Mouse (Mus musculus) intestine, embryonic 16.5 days (tissue): Measurements from ENCODE around the gene Cdh4. TPM values are rescaled to one million over a fixed set of nuclear protein-coding genes. Genes with fewer than 3 reads are reported as not detected.

ENCODE experiments used
- ATAC-seq: fragments of 200-750 bp; cut with Nextera tagmentation; 2 replicates; pipeline ENCODE4 v1.8.0; 2017; ENCODE audit warnings: moderate TSS enrichment, moderate library complexity
- H3K27ac ChIP-seq: fragments of 300-500 bp; sonication (generic); 2 replicates; pipeline ENCODE4 v1.5.1; 2014; ENCODE audit warnings: mild to moderate bottlenecking, low read length
- H3K27me3 ChIP-seq: fragments of 300-500 bp; sonication (generic); replicated peaks from 2 replicates; pipeline ENCODE4 v1.6.1; 2014; ENCODE audit warnings: low read length, control low read depth, mixed read lengths; ENCODE audit not compliant: control insufficient read depth, insufficient read depth
- H3K36me3 ChIP-seq: fragments of 300-500 bp; sonication (generic); 2 replicates; pipeline ENCODE4 v1.6.1; 2014; ENCODE audit warnings: low read length, control low read depth; ENCODE audit not compliant: control insufficient read depth, insufficient read depth
- H3K4me1 ChIP-seq: fragments of 300-500 bp; sonication (generic); 2 replicates; pipeline ENCODE4 v1.6.1; 2014; ENCODE audit warnings: low read length, control low read depth, mixed read lengths; ENCODE audit not compliant: control insufficient read depth, insufficient read depth
- H3K4me2 ChIP-seq: fragments of 300-500 bp; sonication (generic); 2 replicates; pipeline ENCODE4 v1.6.1; 2014; ENCODE audit warnings: low read depth, low read length, control low read depth
- H3K4me3 ChIP-seq: fragments of 300-500 bp; sonication (generic); 2 replicates; pipeline ENCODE4 v1.5.1; 2014; ENCODE audit warnings: mild to moderate bottlenecking, low read length
- H3K9ac ChIP-seq: fragments of 300-500 bp; sonication (generic); 2 replicates; pipeline ENCODE4 v1.6.1; 2014; ENCODE audit warnings: low read depth, low read length
- H3K9me3 ChIP-seq: fragments of 300-500 bp; sonication (generic); 2 replicates; pipeline ENCODE4 v1.6.1; 2016; ENCODE audit warnings: low read length, control low read depth; ENCODE audit not compliant: control insufficient read depth
- WGBS: fragments of 180-500 bp; shearing (Covaris S2); extraction: QIAGEN DNeasy Blood & Tissue Kit; methylation state at CpG from one replicate; pipeline ENCODE4 v1.1.7; 2014; 5-methylcytosine and 5-hydroxymethylcytosine counted together
- polyA plus RNA-seq: library from polyadenylated mRNA; unstranded; fragments of >200 nt; fragmentation: Nextera tagmentation; extraction: Ambion mirVana; gene quantifications from 2 replicates; pipeline ENCODE4 v1.2.1, GENCODE M21; 2015

The Cdh4 gene
- polyA plus RNA-seq, 1 experiment from 2014 or later, result 2.2 TPM

DNA sequence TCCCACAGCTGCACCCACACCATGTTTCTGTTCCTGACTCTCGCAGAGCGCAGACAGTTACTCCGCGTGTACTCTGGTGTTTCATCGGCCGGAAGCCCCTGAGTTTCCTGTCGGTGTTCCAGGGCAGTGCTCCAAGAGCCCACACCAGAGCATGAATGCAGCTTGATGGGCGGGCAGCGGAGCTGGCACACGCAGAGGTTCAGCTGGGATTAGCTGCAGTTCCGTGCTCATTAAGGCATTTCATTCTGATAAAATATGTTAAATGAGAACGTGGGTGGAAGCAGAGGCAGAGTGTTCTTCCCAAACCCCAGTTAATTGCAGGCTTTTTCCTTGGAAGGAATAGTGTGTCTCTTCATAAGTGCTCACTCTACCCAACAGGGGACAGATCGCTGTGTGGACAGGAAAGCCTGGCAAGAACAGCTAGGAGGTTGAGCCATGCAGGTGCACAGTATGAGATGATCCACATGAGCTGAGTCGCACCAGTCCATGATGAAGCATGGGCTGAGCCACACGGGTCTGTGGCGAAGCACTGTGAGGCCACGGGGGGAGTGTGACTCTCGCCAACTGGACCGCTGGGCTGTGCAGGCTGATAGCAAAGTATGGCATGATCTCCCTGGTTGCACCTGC lies 357.8 kb downstream of the Cdh4 start:
- H3K4me1 ChIP-seq, result no peaks in the 10 kb centered on the region
- H3K27me3 ChIP-seq, result no peaks in the 10 kb centered on the region
- H3K4me2 ChIP-seq, result no peak overlapping the region
- no peak overlapping the region for H3K27ac ChIP-seq
- no peaks in the 10 kb centered on the region for H3K9me3 ChIP-seq
- WGBS, result 81% methylated on average over 19 of the region's 19 CpGs
- H3K4me3 ChIP-seq, result no peak overlapping the region
- no peak overlapping the region for H3K9ac ChIP-seq
- ATAC-seq, result no peak
- H3K36me3 ChIP-seq, result no peaks in the 10 kb centered on the region

DNA sequence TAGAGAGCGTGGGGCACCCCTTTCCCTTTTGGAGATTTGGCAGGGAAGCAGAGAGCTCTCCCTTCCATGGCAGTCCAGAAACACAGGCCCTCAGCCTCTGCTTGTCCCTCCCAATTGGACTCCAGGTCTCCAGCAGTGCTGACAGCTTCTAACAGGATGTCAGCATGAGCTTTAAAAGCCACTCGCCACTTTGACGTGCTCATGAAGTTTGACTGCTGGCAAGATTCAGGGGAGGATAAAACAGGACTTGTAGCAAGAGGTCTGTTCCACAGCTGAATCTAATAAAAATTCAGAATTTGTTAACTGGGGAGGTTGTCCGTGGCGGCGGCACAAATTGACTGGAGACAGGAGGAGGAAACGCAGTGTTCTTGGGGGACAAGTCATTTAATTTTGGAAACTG lies 358.8 kb downstream of the Cdh4 start:
- 85% methylated on average over 7 of the region's 7 CpGs for WGBS

DNA sequence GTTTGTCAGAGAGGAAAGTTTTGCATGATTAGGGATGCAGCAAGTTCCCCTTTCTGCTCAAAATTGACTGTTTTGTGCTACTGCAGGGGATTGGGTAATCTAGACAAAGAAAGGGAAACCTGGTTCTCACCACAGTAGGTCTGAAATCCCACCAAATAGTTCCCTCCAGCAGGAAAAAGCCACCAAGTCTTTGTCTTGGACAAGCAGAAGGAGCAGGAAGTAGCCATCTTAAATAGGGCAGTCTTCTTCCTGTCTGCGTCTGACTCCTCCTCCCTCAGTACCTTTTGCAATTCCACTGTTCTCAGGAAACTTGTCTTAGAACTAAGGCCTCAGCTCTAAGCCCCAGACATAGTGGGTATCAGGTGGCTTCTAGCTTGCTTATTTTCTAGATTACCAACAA lies 360.2 kb downstream of the Cdh4 start:
- H3K4me1 ChIP-seq, result no peaks in the 10 kb centered on the region
- H3K4me3 ChIP-seq, result no peak overlapping the region
- H3K27me3 ChIP-seq, result no peaks in the 10 kb centered on the region
- no peak for ATAC-seq
- no peak overlapping the region for H3K27ac ChIP-seq
- H3K36me3 ChIP-seq, result no peaks in the 10 kb centered on the region
- no peaks in the 10 kb centered on the region for H3K9me3 ChIP-seq
- H3K4me2 ChIP-seq, result no peak overlapping the region
- WGBS, result 80% methylated on average over 1 of the region's 1 CpGs
- no peak overlapping the region for H3K9ac ChIP-seq

More for the DNA sequence above, 358.8 kb downstream of the Cdh4 start:
- no peak overlapping the region for H3K9ac ChIP-seq
- H3K27ac ChIP-seq, result no peak overlapping the region
- no peaks in the 10 kb centered on the region for H3K9me3 ChIP-seq
- ATAC-seq, result no peak
- H3K4me1 ChIP-seq, result no peaks in the 10 kb centered on the region
- H3K36me3 ChIP-seq, result no peaks in the 10 kb centered on the region
- no peak overlapping the region for H3K4me2 ChIP-seq
- no peaks in the 10 kb centered on the region for H3K27me3 ChIP-seq
- no peak overlapping the region for H3K4me3 ChIP-seq

DNA sequence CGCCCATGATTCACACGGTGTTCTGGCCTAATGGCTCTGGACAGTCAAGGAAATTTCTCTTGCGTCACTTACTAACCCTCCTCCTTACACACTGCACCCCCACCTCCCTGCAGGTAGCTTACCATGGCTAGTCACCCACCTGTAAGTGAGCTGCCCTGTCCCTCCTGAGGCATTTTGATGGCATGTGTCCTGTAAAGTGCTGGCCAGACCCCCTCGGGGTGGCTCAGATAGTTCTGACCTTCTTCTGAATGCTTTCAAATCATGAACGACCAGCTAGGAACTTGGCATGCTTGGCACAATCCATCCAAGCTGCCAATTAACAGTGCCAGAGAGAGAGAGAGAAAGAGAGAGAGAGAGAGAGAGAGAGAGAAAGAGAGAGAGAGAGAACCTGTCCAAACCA lies 368.9 kb downstream of the Cdh4 start:
- no peak for ATAC-seq
- H3K27ac ChIP-seq, result no peak overlapping the region
- no peaks in the 10 kb centered on the region for H3K36me3 ChIP-seq
- no peak overlapping the region for H3K9ac ChIP-seq
- 86% methylated on average over 5 of the region's 5 CpGs for WGBS
- H3K4me3 ChIP-seq, result no peak overlapping the region
- no peaks in the 10 kb centered on the region for H3K27me3 ChIP-seq
- H3K4me1 ChIP-seq, result no peaks in the 10 kb centered on the region
- H3K9me3 ChIP-seq, result no peaks in the 10 kb centered on the region
- no peak overlapping the region for H3K4me2 ChIP-seq

DNA sequence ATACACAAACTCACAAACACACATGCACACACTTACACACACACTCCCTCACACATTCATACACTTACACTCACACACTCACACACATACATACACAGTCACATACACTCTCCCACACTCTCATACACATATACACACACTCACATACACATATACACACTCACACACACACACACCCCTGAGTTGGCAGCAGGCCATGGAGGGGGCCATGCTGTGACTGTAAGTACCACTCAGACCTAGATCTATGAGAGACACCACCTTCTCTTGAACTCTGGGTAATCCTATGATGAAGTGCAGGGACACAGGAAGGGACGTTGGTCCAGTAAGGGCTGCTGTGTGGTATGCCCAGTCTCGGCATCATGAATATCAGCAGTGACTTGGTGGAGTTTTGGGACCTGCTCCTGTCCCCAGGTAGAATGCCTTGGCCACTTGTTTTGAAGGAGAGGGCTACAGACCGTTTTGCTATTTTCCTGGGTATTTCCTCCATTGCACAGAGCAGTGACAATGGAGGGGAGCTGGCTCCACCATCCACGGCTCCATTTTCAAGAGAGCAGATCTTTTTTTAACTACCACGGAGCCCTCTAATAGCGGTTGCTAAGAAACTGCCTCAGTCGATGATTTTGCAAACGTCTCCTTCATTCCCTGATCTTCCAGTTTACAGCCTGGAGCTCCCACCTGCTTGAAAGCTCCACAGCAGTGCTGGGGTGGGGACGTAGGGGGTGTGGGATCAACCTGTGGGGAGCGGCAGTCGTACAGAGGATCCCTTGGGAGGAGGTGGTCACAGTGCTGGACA lies 371.0 kb downstream of the Cdh4 start:
- Histone ChIP-seq H3K4me2 (no peak overlapping the region), H3K27ac (no peak overlapping the region), H3K9ac (no peak overlapping the region), H3K27me3 (no peaks in the 10 kb centered on the region), H3K9me3 (no peaks in the 10 kb centered on the region), H3K36me3 (no peaks in the 10 kb centered on the region), H3K4me3 (no peak overlapping the region), H3K4me1 (no peaks in the 10 kb centered on the region)
- ATAC-seq, result no peak
- 62% methylated on average over 11 of the region's 11 CpGs for WGBS

DNA sequence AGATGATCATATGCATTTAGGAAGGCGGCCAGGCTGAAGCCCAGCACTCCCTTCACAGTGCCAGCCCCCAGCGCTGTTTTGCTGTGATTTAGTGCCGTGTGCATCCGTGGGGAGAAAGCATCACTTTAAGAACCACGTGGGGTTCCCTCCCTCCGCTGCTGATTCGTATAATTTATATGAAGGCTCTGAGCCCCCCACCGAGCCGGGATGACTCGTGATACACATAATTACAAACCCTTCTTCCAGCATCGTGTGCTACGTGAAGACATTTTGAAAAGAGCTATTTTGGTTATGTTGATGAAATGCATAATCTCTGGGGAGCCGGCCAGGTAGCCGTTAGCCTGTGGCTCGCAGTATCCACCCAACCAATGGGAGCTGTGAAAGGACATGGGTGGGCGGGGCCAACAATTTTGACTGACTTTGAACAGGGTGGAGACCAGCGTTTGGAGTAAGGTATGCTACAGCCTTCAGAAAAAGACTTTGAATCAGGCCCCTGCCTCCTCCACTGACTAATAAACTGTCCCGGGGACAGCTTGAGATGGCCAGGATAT lies 382.6 kb downstream of the Cdh4 start:
- no peaks in the 10 kb centered on the region for H3K9me3 ChIP-seq
- H3K4me1 ChIP-seq, result no peaks in the 10 kb centered on the region
- H3K4me2 ChIP-seq, result no peak overlapping the region
- 31% methylated on average over 18 of the region's 18 CpGs for WGBS
- no peak for ATAC-seq
- no peak overlapping the region for H3K27ac ChIP-seq
- no peaks in the 10 kb centered on the region for H3K36me3 ChIP-seq
- H3K4me3 ChIP-seq, result no peak overlapping the region
- no peak overlapping the region for H3K9ac ChIP-seq
- no peaks in the 10 kb centered on the region for H3K27me3 ChIP-seq

DNA sequence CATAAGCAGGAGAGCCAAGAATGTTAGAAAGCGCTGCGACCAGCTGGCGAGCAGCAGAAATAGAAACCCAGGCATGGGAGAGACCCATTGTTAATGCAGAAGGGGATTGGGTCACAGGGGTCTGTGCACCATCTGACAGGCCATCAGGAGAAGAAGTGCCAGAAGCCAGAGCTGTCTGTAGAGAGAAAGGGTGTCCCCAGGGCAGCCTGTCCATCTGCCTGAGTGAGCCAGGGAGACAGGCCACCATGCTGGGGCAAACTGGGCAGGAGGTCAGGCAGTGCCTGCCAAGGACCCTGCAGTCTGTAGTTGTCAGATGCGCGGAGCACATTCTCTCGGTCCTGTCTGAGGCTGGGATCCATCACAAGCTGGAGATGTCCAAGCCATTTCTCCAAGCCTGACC lies 386.7 kb downstream of the Cdh4 start:
- no peaks in the 10 kb centered on the region for H3K9me3 ChIP-seq
- H3K4me1 ChIP-seq, result no peaks in the 10 kb centered on the region
- H3K36me3 ChIP-seq, result no peaks in the 10 kb centered on the region
- H3K4me3 ChIP-seq, result no peak overlapping the region
- H3K9ac ChIP-seq, result no peak overlapping the region
- WGBS, result 80% methylated on average over 6 of the region's 6 CpGs
- H3K4me2 ChIP-seq, result no peak overlapping the region
- no peaks in the 10 kb centered on the region for H3K27me3 ChIP-seq
- no peak for ATAC-seq
- H3K27ac ChIP-seq, result no peak overlapping the region

DNA sequence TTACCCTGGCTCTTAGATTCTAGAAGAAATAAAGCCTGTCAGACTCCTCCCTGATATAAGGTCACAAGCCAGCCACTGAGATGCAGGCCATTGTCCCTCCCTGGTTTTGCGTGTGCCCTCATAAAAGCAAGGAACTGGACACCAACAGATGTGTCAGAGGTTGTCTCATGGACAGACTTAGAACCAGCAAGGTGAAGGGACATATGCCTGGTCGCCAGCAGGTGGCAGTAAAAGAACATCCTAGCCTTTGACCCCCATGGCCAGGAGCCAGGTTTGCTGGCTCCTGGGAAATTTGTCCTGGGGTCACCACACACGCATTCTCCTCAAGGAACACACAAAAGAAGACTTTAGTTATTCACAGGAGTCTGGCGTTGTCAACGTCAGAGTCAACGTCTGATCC lies 387.7 kb downstream of the Cdh4 start:
- H3K9me3 ChIP-seq, result no peaks in the 10 kb centered on the region
- H3K27ac ChIP-seq, result no peak overlapping the region
- WGBS, result 30% methylated on average over 6 of the region's 6 CpGs
- no peak for ATAC-seq
- no peaks in the 10 kb centered on the region for H3K4me1 ChIP-seq
- H3K9ac ChIP-seq, result no peak overlapping the region
- no peaks in the 10 kb centered on the region for H3K36me3 ChIP-seq
- H3K4me3 ChIP-seq, result no peak overlapping the region
- no peaks in the 10 kb centered on the region for H3K27me3 ChIP-seq
- no peak overlapping the region for H3K4me2 ChIP-seq

DNA sequence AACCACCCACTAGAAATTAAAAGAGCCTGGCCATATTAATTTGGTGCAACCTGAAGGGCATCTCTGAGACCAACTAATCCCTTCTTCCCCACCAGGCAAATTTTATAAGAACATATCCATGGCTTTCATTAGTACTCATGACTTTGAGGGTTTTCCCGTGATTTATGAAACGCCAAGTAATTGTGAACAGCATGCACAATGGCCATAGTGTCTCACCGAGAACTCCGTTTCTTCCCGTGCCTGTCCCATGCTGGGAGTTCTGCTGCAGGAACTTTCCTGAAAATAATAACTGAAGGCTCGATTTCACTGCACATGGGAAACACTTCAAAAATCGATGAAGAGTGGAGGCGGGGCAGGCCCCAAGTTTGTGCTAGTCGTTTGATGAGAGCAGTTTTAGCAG lies 392.7 kb downstream of the Cdh4 start:
- no peak overlapping the region for H3K4me2 ChIP-seq
- ATAC-seq, result no peak
- 0 out of 2 replicates have a peak, but pooled peaks cover 2% of the 10 kb centered on the region for H3K27me3 ChIP-seq
- H3K4me3 ChIP-seq, result no peak overlapping the region
- H3K9me3 ChIP-seq, result no peaks in the 10 kb centered on the region
- H3K4me1 ChIP-seq, result peaks cover 4% of the 10 kb centered on the region; the same call in 1 of the 2 replicates
- H3K36me3 ChIP-seq, result no peaks in the 10 kb centered on the region
- H3K27ac ChIP-seq, result no peak overlapping the region
- 72% methylated on average over 9 of the region's 9 CpGs for WGBS
- no peak overlapping the region for H3K9ac ChIP-seq
